Mouse (Mus musculus): ENCODE results near the gene Psme3. TPM values are rescaled to one million over a fixed set of nuclear protein-coding genes. Genes with fewer than 3 reads are reported as not detected.

The Psme3 gene
- polyA plus RNA-seq, 1 experiment, result 68.7 TPM

- DNase-seq (ENCODE audit: low spot score), result no peak
Measured at GRCm38 (mm10) chr11:101353436-101353835, 37.4 kb downstream of the Psme3 start.

- DNase-seq (ENCODE audit: low spot score), result no peak
Measured at GRCm38 (mm10) chr11:101354438-101355010, 38.5 kb downstream of the Psme3 start.

GRCm38 (mm10) chr11:101355916-101356315 lies 39.9 kb downstream of the Psme3 start:
- no peak for DNase-seq (ENCODE audit: low spot score)

- no peak for DNase-seq (ENCODE audit: low spot score)
Measured at GRCm38 (mm10) chr11:101357505-101358182, 41.6 kb downstream of the Psme3 start.

DNA sequence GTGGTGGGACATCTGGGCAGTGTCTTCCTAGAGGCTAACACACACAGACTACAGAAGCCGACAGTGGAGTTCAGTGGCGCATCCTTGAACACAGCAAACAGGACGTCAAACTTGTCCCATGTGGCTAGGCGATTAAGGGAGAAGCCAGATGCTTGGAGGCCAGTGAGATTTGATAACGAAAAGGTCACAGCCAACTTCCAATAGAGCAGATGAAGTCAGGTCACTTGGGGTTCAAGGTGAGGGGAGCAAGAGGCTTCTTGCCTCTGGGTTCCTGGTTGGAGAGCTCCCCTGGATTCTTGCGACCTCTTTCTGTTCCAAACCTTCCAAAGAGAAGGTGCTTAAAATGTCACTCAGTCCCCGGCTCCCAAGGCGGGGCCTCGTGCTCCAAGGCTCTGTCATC lies 43.8 kb downstream of the Psme3 start:
- DNase-seq (ENCODE audit: low spot score), result no peak

GRCm38 (mm10) chr11:101360651-101361113 lies 44.7 kb downstream of the Psme3 start:
- no peak for DNase-seq (ENCODE audit: low spot score)

GRCm38 (mm10) chr11:101364531-101364931 lies 48.5 kb downstream of the Psme3 start:
- no peak for DNase-seq (ENCODE audit: low spot score)

DNA sequence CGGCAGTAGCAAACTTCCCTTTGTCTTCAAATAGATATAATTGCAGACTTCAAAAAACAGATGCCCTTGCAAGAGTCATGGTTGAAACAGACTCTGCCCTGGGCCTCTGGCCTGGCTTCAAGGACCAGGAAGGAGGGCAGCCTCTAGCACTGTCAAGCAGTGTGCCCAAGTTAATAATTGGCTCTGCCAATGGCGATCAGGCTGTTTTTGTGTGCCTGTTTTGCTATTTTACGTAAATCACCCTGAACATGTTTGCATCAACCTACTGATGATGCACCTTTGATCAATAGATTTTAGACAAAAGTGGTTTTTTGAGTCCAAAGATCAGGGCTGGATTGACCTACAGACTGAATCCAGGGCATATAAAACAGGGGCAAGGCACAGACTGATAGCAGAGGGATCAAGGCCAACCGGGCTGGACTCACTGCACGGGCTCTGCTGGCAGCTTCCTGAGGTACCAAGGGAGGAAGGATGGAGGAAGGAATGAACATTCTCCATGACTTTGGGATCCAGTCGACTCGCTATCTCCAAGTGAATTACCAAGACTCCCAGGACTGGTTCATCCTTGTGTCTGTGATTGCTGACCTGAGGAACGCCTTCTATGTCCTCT lies 51.4 kb downstream of the Psme3 start, which contains the start of gene G6pc:
Gene G6pc, plus strand, starts transcription at position 236 of the 610 bp plus-strand sequence.
- DNase-seq (ENCODE audit: low spot score), result no peak

DNA sequence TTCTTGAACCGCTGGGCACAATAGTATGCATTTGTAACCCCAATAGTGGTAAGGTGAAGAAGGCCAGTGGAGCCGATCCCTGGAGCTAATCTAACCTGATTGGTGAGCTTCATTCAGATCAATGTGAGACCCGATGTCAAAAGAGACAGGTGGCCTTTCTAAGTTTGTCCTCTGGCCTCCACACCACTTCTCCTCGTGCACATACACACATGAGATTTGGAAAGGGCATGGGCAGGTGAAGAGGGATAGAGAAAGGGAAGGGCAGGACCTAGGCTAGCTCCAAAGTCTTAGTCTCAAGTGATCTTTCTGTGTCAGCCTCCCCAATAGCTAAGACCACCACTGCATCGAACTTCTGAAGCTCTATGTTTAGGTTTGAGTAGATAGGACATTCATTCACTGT lies 54.1 kb downstream of the Psme3 start:
- DNase-seq (ENCODE audit: low spot score), result no peak

Other genes starting within 250 kb of the Psme3 start
- 27.2 and 29.0 TPM in 2 replicates for gene Naglu, start 246.2 kb upstream of the Psme3 start, polyA plus RNA-seq (2012; rRNA removed)
- gene Hsd17b1, start 237.8 kb upstream of the Psme3 start, polyA plus RNA-seq (2012; rRNA removed), result 0.56 and 0.57 TPM in 2 replicates
- gene Coasy, start 233.6 kb upstream of the Psme3 start, polyA plus RNA-seq (2012; rRNA removed), result 25.8 and 38.8 TPM in 2 replicates
- gene Mlx, start 228.9 kb upstream of the Psme3 start, polyA plus RNA-seq (2012; rRNA removed), result 34.1 and 38.0 TPM in 2 replicates
- 7.1 and 7.9 TPM in 2 replicates for gene Psmc3ip, start 220.8 kb upstream of the Psme3 start, polyA plus RNA-seq (2012; rRNA removed)
- gene Retreg3, start 196.3 kb upstream of the Psme3 start, polyA plus RNA-seq (2012; rRNA removed), result 66.2 and 67.3 TPM in 2 replicates
- gene Tubg1, start 196.3 kb upstream of the Psme3 start, polyA plus RNA-seq (2012; rRNA removed), result 4.3 and 11.0 TPM in 2 replicates
- gene Tubg2, start 160.3 kb upstream of the Psme3 start, polyA plus RNA-seq (2012; rRNA removed), result 3.3 and 5.0 TPM in 2 replicates
- gene Cntnap1, start 145.7 kb upstream of the Psme3 start, polyA plus RNA-seq (2012; rRNA removed), result 4.2 and 5.8 TPM in 2 replicates
- 33.9 and 35.6 TPM in 2 replicates for gene Plekhh3, start 144.9 kb upstream of the Psme3 start, polyA plus RNA-seq (2012; rRNA removed)
- 0.19 and 0.21 TPM in 2 replicates for gene Ccr10, start 140.8 kb upstream of the Psme3 start, polyA plus RNA-seq (2012; rRNA removed)
- 45.0 and 45.7 TPM in 2 replicates for gene Ezh1, start 89.8 kb upstream of the Psme3 start, polyA plus RNA-seq (2012; rRNA removed)
- 79.5 and 82.0 TPM in 2 replicates for gene Ramp2, start 70.2 kb upstream of the Psme3 start, polyA plus RNA-seq (2012; rRNA removed)
- 73.3 and 91.1 TPM in 2 replicates for gene Vps25, start 62.5 kb upstream of the Psme3 start, polyA plus RNA-seq (2012; rRNA removed)
- gene Wnk4, start 55.6 kb upstream of the Psme3 start, polyA plus RNA-seq (2012; rRNA removed), result 7.4 and 10.6 TPM in 2 replicates
- gene Cntd1, start 37.2 kb upstream of the Psme3 start, polyA plus RNA-seq (2012; rRNA removed), result 1.4 and 1.5 TPM in 2 replicates
- gene Coa3, start 37.1 kb upstream of the Psme3 start, polyA plus RNA-seq (2012; rRNA removed), result 155 and 156 TPM in 2 replicates
- 147 and 154 TPM in 2 replicates for gene Becn1, start 13.9 kb upstream of the Psme3 start, polyA plus RNA-seq (2012; rRNA removed)
- gene Aoc2, start 8.8 kb downstream of the Psme3 start, polyA plus RNA-seq (2012; rRNA removed), result 3.8 and 4.8 TPM in 2 replicates
- gene Aoc3, start 14.4 kb downstream of the Psme3 start, polyA plus RNA-seq (2012; rRNA removed), result 59.2 and 75.5 TPM in 2 replicates
- gene G6pc, start 51.3 kb downstream of the Psme3 start, polyA plus RNA-seq (2012; rRNA removed), result not detected in 2 replicates
- 26.1 and 27.7 TPM in 2 replicates for gene Aarsd1, start 101.4 kb downstream of the Psme3 start, polyA plus RNA-seq (2012; rRNA removed)
- 0.95 and 1.0 TPM in 2 replicates for gene Gm27029, start 108.6 kb downstream of the Psme3 start, polyA plus RNA-seq (2012; rRNA removed)
- 22.1 and 22.9 TPM in 2 replicates for gene Rundc1, start 108.9 kb downstream of the Psme3 start, polyA plus RNA-seq (2012; rRNA removed)
- gene Ptges3l, start 109.1 kb downstream of the Psme3 start, polyA plus RNA-seq (2012; rRNA removed), result 21.1 and 28.2 TPM in 2 replicates
- gene Rpl27, start 126.1 kb downstream of the Psme3 start, polyA plus RNA-seq (2012; rRNA removed), result 932 and 1,046 TPM in 2 replicates
- 66.6 and 79.9 TPM in 2 replicates for gene Ifi35, start 132.2 kb downstream of the Psme3 start, polyA plus RNA-seq (2012; rRNA removed)
- 19.2 TPM in 2 replicates for gene Rnd2, start 148.8 kb downstream of the Psme3 start, polyA plus RNA-seq (2012; rRNA removed)
- gene Vat1, start 150.0 kb downstream of the Psme3 start, polyA plus RNA-seq (2012; rRNA removed), result 172 and 197 TPM in 2 replicates
- gene Brca1, start 235.7 kb downstream of the Psme3 start, polyA plus RNA-seq (2012; rRNA removed), result 0.43 and 0.59 TPM in 2 replicates
- 85.6 and 91.1 TPM in 2 replicates for gene Nbr1, start 235.9 kb downstream of the Psme3 start, polyA plus RNA-seq (2012; rRNA removed)

All from urinary bladder, adult 2 months (tissue).